Mouse (Mus musculus) heart, embryonic 14.5 days (tissue): ENCODE measurements at regions not wholly inside any gene's neighbourhood (a gene's known extent, or its start where the extent isn't known, plus 50 kb on each side); places are given as distances from the start of the nearest gene placed in this dataset.

Experiments
- ATAC-seq: fragments of 200-750 bp; cut with Nextera tagmentation; 2 replicates; pipeline ENCODE4 v1.8.0; 2017; ENCODE audit warnings: low read depth, moderate TSS enrichment; ENCODE audit not compliant: insufficient number of reproducible peaks, insufficient read depth, low FRiP score
- H3K27ac ChIP-seq, 2 experiments: fragments of 200-500 bp in 1 of 2; fragments of 300-500 bp in 1 of 2; sonication (generic) in 1 of 2; replicated peaks in 1 of 2; 2 replicates each; pipeline ENCODE4 v1.5.1; 2012 to 2014; ENCODE audit warnings: low read depth in 2 of 2, low read length in 2 of 2, control low read depth in 1 of 2, mild to moderate bottlenecking in 1 of 2, mixed read lengths in 1 of 2; ENCODE audit not compliant: control insufficient read depth in 1 of 2, insufficient read depth in 1 of 2
- H3K27me3 ChIP-seq: fragments of 300-500 bp; sonication (generic); 2 replicates; pipeline ENCODE4 v1.6.1; 2014; ENCODE audit warnings: mild to moderate bottlenecking, low read length, control low read depth; ENCODE audit not compliant: control insufficient read depth, insufficient read depth
- H3K36me3 ChIP-seq: fragments of 300-500 bp; sonication (generic); 2 replicates; pipeline ENCODE4 v1.6.1; 2014; ENCODE audit warnings: mild to moderate bottlenecking, control low read depth, low read length, mixed read lengths; ENCODE audit not compliant: control insufficient read depth, insufficient read depth
- H3K4me1 ChIP-seq, 2 experiments: fragments of 200-500 bp in 1 of 2; fragments of 300-500 bp in 1 of 2; sonication (generic) in 1 of 2; 2 replicates each; pipeline ENCODE4 v1.6.1; 2012 to 2014; ENCODE audit warnings: low read length in 2 of 2, control low read depth in 1 of 2, mixed read lengths in 1 of 2; ENCODE audit not compliant: control insufficient read depth in 2 of 2, insufficient read depth in 2 of 2
- H3K4me2 ChIP-seq: fragments of 300-500 bp; sonication (generic); 2 replicates; pipeline ENCODE4 v1.6.1; 2014; ENCODE audit warnings: mild to moderate bottlenecking, low read length
- H3K4me3 ChIP-seq, 2 experiments: fragments of 200-500 bp in 1 of 2; fragments of 300-500 bp in 1 of 2; sonication (generic) in 1 of 2; 2 replicates each; pipeline ENCODE4 v1.5.1; 2012 to 2014; ENCODE audit warnings: low read length in 2 of 2, mild to moderate bottlenecking in 2 of 2, control low read depth in 1 of 2, low read depth in 1 of 2, moderate library complexity in 1 of 2; ENCODE audit not compliant: control insufficient read depth in 1 of 2, insufficient read depth in 1 of 2
- H3K9ac ChIP-seq: fragments of 300-500 bp; sonication (generic); 2 replicates; pipeline ENCODE4 v1.6.1; 2014; ENCODE audit warnings: mild to moderate bottlenecking, low read length
- H3K9me3 ChIP-seq: fragments of 300-500 bp; sonication (generic); 2 replicates; pipeline ENCODE4 v1.6.1; 2016; ENCODE audit warnings: low read length, control low read depth; ENCODE audit not compliant: control insufficient read depth
- WGBS: fragments of 180-500 bp; shearing (Covaris S2); extraction: QIAGEN DNeasy Blood & Tissue Kit; methylation state at CpG from one replicate; pipeline ENCODE4 v1.1.7; 2014; 5-methylcytosine and 5-hydroxymethylcytosine counted together

GRCm38 (mm10) chr1:126971118-126971517 is 140.5 kb upstream of the Nckap5 start:
- 48% methylated on average over 1 of the region's 1 CpGs for WGBS
- no peak for ATAC-seq
- H3K27me3 ChIP-seq, result no peaks in the 10 kb centered on the region

DNA sequence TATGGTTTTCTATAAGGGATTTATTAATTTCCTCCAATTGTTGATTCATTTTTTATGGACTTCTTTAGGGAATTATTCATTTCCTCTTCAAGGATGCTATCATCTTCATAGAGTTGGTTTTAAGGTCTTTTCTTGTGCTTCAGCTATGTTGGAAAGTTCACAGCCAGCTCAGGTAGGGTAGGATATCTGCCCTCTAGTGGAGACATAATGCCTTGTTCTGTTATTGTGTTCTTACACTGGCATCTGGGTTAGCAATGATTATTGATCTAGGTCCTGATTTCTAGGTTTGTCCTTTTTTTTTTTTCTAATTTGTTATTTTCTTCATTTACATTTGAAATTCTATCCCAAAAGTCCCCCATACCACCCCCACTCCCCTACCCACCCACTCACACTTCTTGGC is 135.8 kb upstream of the Nckap5 start:
- no peak overlapping the region for H3K27ac ChIP-seq
- no peaks in the 10 kb centered on the region for H3K9me3 ChIP-seq
- no peak overlapping the region for H3K4me2 ChIP-seq
- H3K27me3 ChIP-seq, result no peaks in the 10 kb centered on the region
- H3K4me1 ChIP-seq, result no peaks in the 10 kb centered on the region
- ATAC-seq, result no peak
- no peaks in the 10 kb centered on the region for H3K36me3 ChIP-seq
- no peak overlapping the region for H3K4me3 ChIP-seq
- no peak overlapping the region for H3K9ac ChIP-seq

More at GRCm38 (mm10) chr1:126971118-126971517, 140.5 kb upstream of the Nckap5 start:
- H3K4me1 ChIP-seq, result no peaks in the 10 kb centered on the region
- H3K9ac ChIP-seq, result no peak overlapping the region
- H3K9me3 ChIP-seq, result no peaks in the 10 kb centered on the region
- no peak overlapping the region for H3K4me2 ChIP-seq
- no peak overlapping the region for H3K27ac ChIP-seq
- no peaks in the 10 kb centered on the region for H3K36me3 ChIP-seq
- H3K4me3 ChIP-seq, result no peak overlapping the region

- Histone ChIP-seq H3K4me2 (no peak overlapping the region), H3K4me3 (no peak overlapping the region), H3K36me3 (no peaks in the 10 kb centered on the region), H3K4me1 (no peaks in the 10 kb centered on the region), H3K27me3 (no peaks in the 10 kb centered on the region), H3K27ac (no peak overlapping the region), H3K9me3 (no peaks in the 10 kb centered on the region), H3K9ac (no peak overlapping the region)
- ATAC-seq, result no peak
- 60% methylated on average over 12 of the region's 12 CpGs for WGBS
Observed at GRCm38 (mm10) chr1:126955839-126956720, 125.5 kb upstream of the Nckap5 start.

- Histone ChIP-seq H3K4me1 (no peaks in the 10 kb centered on the region), H3K36me3 (no peaks in the 10 kb centered on the region), H3K9ac (no peak overlapping the region), H3K27ac (no peak overlapping the region), H3K9me3 (no peaks in the 10 kb centered on the region), H3K4me2 (no peak overlapping the region), H3K27me3 (no peaks in the 10 kb centered on the region), H3K4me3 (no peak overlapping the region)
- ATAC-seq, result no peak
- 92% methylated on average over 1 of the region's 1 CpGs for WGBS
Observed at GRCm38 (mm10) chr1:126947860-126948259, 117.3 kb upstream of the Nckap5 start.

- WGBS, result 52% methylated on average over 4 of the region's 4 CpGs
- Histone ChIP-seq H3K9ac (no peak overlapping the region), H3K4me2 (no peak overlapping the region), H3K36me3 (no peaks in the 10 kb centered on the region), H3K9me3 (no peaks in the 10 kb centered on the region), H3K4me1 (0 out of 4 replicates have a peak, but pooled peaks cover 2 to 5% of the 10 kb centered on the region in 2 experiments), H3K27ac (no peak overlapping the region), H3K27me3 (no peaks in the 10 kb centered on the region), H3K4me3 (no peak overlapping the region)
- ATAC-seq, result no peak
Observed at GRCm38 (mm10) chr1:126932658-126933057, 102.1 kb upstream of the Nckap5 start.

GRCm38 (mm10) chr1:126931754-126932153 is 101.2 kb upstream of the Nckap5 start:
- Histone ChIP-seq H3K9me3 (no peaks in the 10 kb centered on the region), H3K4me3 (no peak overlapping the region), H3K36me3 (no peaks in the 10 kb centered on the region), H3K4me1 (0 out of 4 replicates have a peak, but pooled peaks cover 2 to 5% of the 10 kb centered on the region in 2 experiments), H3K27me3 (no peaks in the 10 kb centered on the region), H3K9ac (no peak overlapping the region), H3K4me2 (no peak overlapping the region), H3K27ac (no peak overlapping the region)
- no peak for ATAC-seq
- WGBS, result 1% methylated on average over 6 of the region's 6 CpGs

DNA sequence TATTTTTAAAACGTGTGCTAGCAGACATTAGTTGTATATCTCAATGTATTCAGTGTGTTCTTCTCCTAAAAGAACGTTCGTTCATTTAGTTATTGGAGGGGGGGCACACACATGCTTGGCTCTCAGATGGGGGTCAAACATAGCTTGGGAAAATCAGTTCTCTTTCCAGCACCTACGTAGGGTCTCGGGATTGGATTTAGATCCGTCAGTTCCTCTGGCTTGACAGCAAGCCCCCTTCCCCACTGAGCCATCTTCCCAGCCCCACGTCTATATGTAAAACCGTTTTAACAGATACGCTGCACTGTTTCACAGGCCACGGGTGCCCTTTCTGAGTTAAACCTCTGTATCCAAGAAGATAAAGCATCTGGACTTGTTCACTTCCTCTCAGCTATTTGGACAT is 100.5 kb upstream of the Nckap5 start:
- no peak overlapping the region for H3K27ac ChIP-seq
- WGBS, result 71% methylated on average over 10 of the region's 10 CpGs
- no peak overlapping the region for H3K4me3 ChIP-seq
- H3K9me3 ChIP-seq, result no peaks in the 10 kb centered on the region
- no peaks in the 10 kb centered on the region for H3K36me3 ChIP-seq
- H3K27me3 ChIP-seq, result no peaks in the 10 kb centered on the region
- H3K4me2 ChIP-seq, result no peak overlapping the region
- ATAC-seq, result no peak
- no peak overlapping the region for H3K9ac ChIP-seq
- H3K4me1 ChIP-seq, result peaks cover 2 to 5% of the 10 kb centered on the region in 2 experiments; a peak in 1 of 4 replicates
